Mouse (Mus musculus) E14TG2a.4 (cell line): Measurements from ENCODE around the gene Cdk5rap2.

Experiments
- H3K27me3 ChIP-seq: 2 replicates; pipeline ENCODE4 v1.6.1; 2014; ENCODE audit warnings: low read length, control low read depth; ENCODE audit not compliant: insufficient read depth
- H3K36me3 ChIP-seq: 2 replicates; pipeline ENCODE4 v1.6.1; 2014; ENCODE audit warnings: low read length, control low read depth; ENCODE audit not compliant: insufficient read depth
- H3K4me1 ChIP-seq: replicated peaks from 2 replicates; pipeline ENCODE4 v1.6.1; 2014; ENCODE audit warnings: low read depth, low read length, control low read depth
- H3K4me3 ChIP-seq: replicated peaks from 2 replicates; pipeline ENCODE4 v1.5.1; 2014; ENCODE audit warnings: mild to moderate bottlenecking, low read length
- H3K9me3 ChIP-seq: 2 replicates; pipeline ENCODE4 v1.6.1; 2014; ENCODE audit warnings: low read length, control low read depth
- CTCF ChIP-seq: conservative IDR thresholded peaks from 2 replicates; pipeline ENCODE4 v1.5.1; 2014; ENCODE audit warnings: low read length
- NANOG ChIP-seq: IDR thresholded peaks from 2 replicates; pipeline ENCODE4 v1.6.1; 2014; ENCODE audit warnings: borderline replicate concordance, low read length, mixed read lengths
- POU5F1 ChIP-seq: IDR thresholded peaks from 2 replicates; pipeline ENCODE4 v1.6.1; 2014; ENCODE audit warnings: low read length, borderline replicate concordance

The Cdk5rap2 gene

GRCm38 (mm10) chr4:70238862-70239261 lies 171.4 kb downstream of the Cdk5rap2 start:
- no peak for TF ChIP-seq POU5F1
- no peak for TF ChIP-seq NANOG
- no peak for TF ChIP-seq CTCF
- H3K36me3 ChIP-seq: peaks cover 97% of the 10 kb centered on the region
- H3K4me1 ChIP-seq: no peaks in the 10 kb centered on the region
- H3K9me3 ChIP-seq: no peaks in the 10 kb centered on the region
- H3K4me3 ChIP-seq: no peak overlapping the region
- no peaks in the 10 kb centered on the region for H3K27me3 ChIP-seq

- TF ChIP-seq NANOG (no peak), POU5F1 (no peak), CTCF (no peak)
- Histone ChIP-seq H3K9me3 (no peaks in the 10 kb centered on the region), H3K4me3 (no peak overlapping the region), H3K36me3 (peaks cover 80% of the 10 kb centered on the region), H3K27me3 (no peaks in the 10 kb centered on the region), H3K4me1 (no peaks in the 10 kb centered on the region)
These were observed 177.9 kb downstream of the Cdk5rap2 start for GRCm38 (mm10) chr4:70232383-70232782.

- Histone ChIP-seq H3K36me3 (peaks cover 83% of the 10 kb centered on the region), H3K27me3 (no peaks in the 10 kb centered on the region), H3K4me1 (no peaks in the 10 kb centered on the region), H3K9me3 (no peaks in the 10 kb centered on the region), H3K4me3 (no peak overlapping the region)
- no peak for TF ChIP-seq POU5F1
- TF ChIP-seq CTCF: no peak
- TF ChIP-seq NANOG: no peak
These were observed 180.4 kb downstream of the Cdk5rap2 start for GRCm38 (mm10) chr4:70229874-70230273.

- no peaks in the 10 kb centered on the region for H3K9me3 ChIP-seq
- no peaks in the 10 kb centered on the region for H3K4me1 ChIP-seq
- TF ChIP-seq NANOG (no peak), CTCF (no peak), POU5F1 (no peak)
- no peak overlapping the region for H3K4me3 ChIP-seq
- H3K27me3 ChIP-seq: no peaks in the 10 kb centered on the region
- peaks cover 83% of the 10 kb centered on the region for H3K36me3 ChIP-seq
These were observed 181.9 kb downstream of the Cdk5rap2 start for GRCm38 (mm10) chr4:70228350-70228749.

DNA sequence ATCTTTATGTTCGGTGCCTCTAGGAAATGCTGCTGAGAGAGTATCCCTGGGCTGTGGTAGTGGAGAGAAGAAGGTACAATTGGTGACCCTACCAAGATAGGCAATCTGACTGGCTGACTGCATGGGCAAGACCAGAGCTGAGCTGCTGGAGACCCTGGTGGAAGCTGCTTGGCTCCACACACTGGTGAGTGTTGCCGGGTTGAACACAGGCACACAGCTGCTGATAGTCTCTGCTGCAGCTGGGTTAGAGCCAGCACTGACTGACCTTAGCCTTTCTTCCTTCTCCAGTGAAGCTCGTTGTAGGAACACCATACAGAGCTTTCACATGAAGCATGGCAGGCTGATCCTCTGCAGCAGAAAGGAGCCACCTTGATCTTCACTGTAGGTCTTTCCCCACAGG lies 182.6 kb downstream of the Cdk5rap2 start:
- no peak for TF ChIP-seq CTCF
- no peak for TF ChIP-seq NANOG
- TF ChIP-seq POU5F1: no peak
- no peaks in the 10 kb centered on the region for H3K4me1 ChIP-seq
- no peaks in the 10 kb centered on the region for H3K9me3 ChIP-seq
- peaks cover 83% of the 10 kb centered on the region for H3K36me3 ChIP-seq
- H3K27me3 ChIP-seq: no peaks in the 10 kb centered on the region
- no peak overlapping the region for H3K4me3 ChIP-seq

GRCm38 (mm10) chr4:70224503-70224902 lies 185.7 kb downstream of the Cdk5rap2 start:
- H3K9me3 ChIP-seq: no peaks in the 10 kb centered on the region
- no peaks in the 10 kb centered on the region for H3K27me3 ChIP-seq
- no peak overlapping the region for H3K4me3 ChIP-seq
- TF ChIP-seq NANOG (no peak), CTCF (no peak), POU5F1 (no peak)
- peaks cover 78% of the 10 kb centered on the region for H3K36me3 ChIP-seq
- no peaks in the 10 kb centered on the region for H3K4me1 ChIP-seq

- Histone ChIP-seq H3K4me3 (no peak overlapping the region), H3K4me1 (no peaks in the 10 kb centered on the region), H3K36me3 (peaks cover 57% of the 10 kb centered on the region), H3K9me3 (no peaks in the 10 kb centered on the region), H3K27me3 (no peaks in the 10 kb centered on the region)
- no peak for TF ChIP-seq POU5F1
- TF ChIP-seq CTCF: no peak
- TF ChIP-seq NANOG: no peak
These were observed 188.4 kb downstream of the Cdk5rap2 start for GRCm38 (mm10) chr4:70221878-70222277.

DNA sequence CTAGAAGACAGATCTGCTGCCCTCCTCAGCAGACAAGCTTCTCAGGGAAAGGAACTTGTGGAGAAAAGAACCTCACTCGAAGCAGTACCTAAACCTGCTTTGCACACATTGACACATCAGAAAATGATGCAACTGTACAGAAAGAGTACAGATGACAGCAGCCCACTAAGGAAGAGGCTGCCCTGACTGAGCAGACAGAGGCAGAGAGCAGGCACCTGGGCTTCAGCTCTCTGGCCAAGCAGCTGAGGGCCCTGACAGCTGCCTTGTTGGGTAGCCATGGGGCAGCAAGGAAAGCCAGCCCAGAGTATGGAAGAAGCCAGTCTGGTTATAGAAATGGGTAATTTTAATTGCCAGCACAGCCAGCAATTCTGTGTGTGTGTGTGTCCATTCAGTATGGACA lies 188.9 kb downstream of the Cdk5rap2 start:
- H3K4me3 ChIP-seq: no peak overlapping the region
- peaks cover 53% of the 10 kb centered on the region for H3K36me3 ChIP-seq
- no peaks in the 10 kb centered on the region for H3K9me3 ChIP-seq
- no peaks in the 10 kb centered on the region for H3K4me1 ChIP-seq
- H3K27me3 ChIP-seq: no peaks in the 10 kb centered on the region
- TF ChIP-seq CTCF: no peak
- no peak for TF ChIP-seq NANOG
- no peak for TF ChIP-seq POU5F1

GRCm38 (mm10) chr4:70220277-70221180 lies 189.7 kb downstream of the Cdk5rap2 start:
- no peak overlapping the region for H3K4me3 ChIP-seq
- peaks cover 44% of the 10 kb centered on the region for H3K36me3 ChIP-seq
- H3K4me1 ChIP-seq: no peaks in the 10 kb centered on the region
- no peaks in the 10 kb centered on the region for H3K9me3 ChIP-seq
- no peaks in the 10 kb centered on the region for H3K27me3 ChIP-seq
- TF ChIP-seq POU5F1: no peak
- TF ChIP-seq NANOG: no peak
- no peak for TF ChIP-seq CTCF
